Mouse (Mus musculus): ENCODE results near the gene Stim1. TPM values are rescaled to one million over a fixed set of nuclear protein-coding genes. Genes with fewer than 3 reads are reported as not detected.

The Stim1 gene
- polyA plus RNA-seq, 1 experiment from 2014 or later, result 17.9 TPM

DNA sequence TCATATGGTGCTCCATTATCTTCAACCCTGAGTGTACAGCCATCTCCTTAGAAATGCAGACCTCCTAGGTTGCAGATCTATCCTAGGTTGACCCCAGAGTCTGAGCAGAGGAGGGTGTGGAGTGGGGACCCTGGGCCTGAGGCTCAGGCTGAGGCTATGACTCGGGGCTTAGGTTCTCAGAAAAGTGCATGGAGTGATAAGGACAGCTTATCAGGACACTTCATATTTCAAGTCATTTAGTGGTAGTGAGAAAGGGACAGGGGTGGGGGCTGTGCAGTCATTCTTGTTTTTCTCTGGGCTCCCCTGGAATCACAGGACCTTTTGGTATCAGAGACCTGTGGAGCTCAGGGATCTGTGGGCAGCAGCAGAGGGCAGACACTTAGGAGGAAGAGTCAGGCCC lies 218.5 kb downstream of the Stim1 start:
- TF ChIP-seq CTCF (IDR thresholded peaks at IDR 0.05; ENCODE audit: low read depth) (no peak), EP300 (IDR thresholded peaks at IDR 0.05; ENCODE audit: low read depth) (no peak)
- Histone ChIP-seq H3K4me1 (ENCODE audit: insufficient read depth) (0 out of 2 replicates have a peak, but pooled peaks cover 5% of the 10 kb centered on the region), H3K27ac (ENCODE audit: low read depth) (no peak overlapping the region), H3K4me3 (ENCODE audit: low read depth, low read length) (no peak overlapping the region), H3K9me3 (ENCODE audit: low read length) (no peaks in the 10 kb centered on the region), H3K36me3 (replicated peaks; ENCODE audit: insufficient read depth, low read length) (no peaks in the 10 kb centered on the region), H3K4me2 (ENCODE audit: low read depth, low read length) (no peak overlapping the region), H3K9ac (replicated peaks) (no peak overlapping the region), H3K27me3 (ENCODE audit: insufficient read depth, low read length) (no peaks in the 10 kb centered on the region)
- no peak for ATAC-seq
- 44% methylated on average over 1 of the region's 1 CpGs for WGBS (ENCODE audit: insufficient replicate concordance)
- no peak for DNase-seq

Other genes with a start within 250 kb of the Stim1 start
- 37.7 and 40.6 TPM in 2 replicates for gene Il18bp, start 249.1 kb upstream of the Stim1 start, polyA plus RNA-seq (2015; fragmentation: Nextera tagmentation; extraction: Ambion mirVana)
- 8.1 and 10.0 TPM in 2 replicates for gene Rnf121, start 202.3 kb upstream of the Stim1 start, polyA plus RNA-seq (2015; fragmentation: Nextera tagmentation; extraction: Ambion mirVana)
- 4.5 and 5.8 TPM in 2 replicates for gene Xndc1, start 202.3 kb upstream of the Stim1 start, polyA plus RNA-seq (2015; fragmentation: Nextera tagmentation; extraction: Ambion mirVana)
- gene Xntrpc, start 202.1 kb upstream of the Stim1 start, polyA plus RNA-seq (2015; fragmentation: Nextera tagmentation; extraction: Ambion mirVana), result 0.15 and 0.20 TPM in 2 replicates
- gene Trpc2, start 184.7 kb upstream of the Stim1 start, polyA plus RNA-seq (2015; fragmentation: Nextera tagmentation; extraction: Ambion mirVana), result not detected in 2 replicates
- gene Art1, start 166.1 kb upstream of the Stim1 start, polyA plus RNA-seq (2015; fragmentation: Nextera tagmentation; extraction: Ambion mirVana), result 0.22 and 4.0 TPM in 2 replicates
- gene Art5, start 158.3 kb upstream of the Stim1 start, polyA plus RNA-seq (2015; fragmentation: Nextera tagmentation; extraction: Ambion mirVana), result 0.13 and 0.30 TPM in 2 replicates
- not detected in 2 replicates for gene Chrna10, start 151.0 kb upstream of the Stim1 start, polyA plus RNA-seq (2015; fragmentation: Nextera tagmentation; extraction: Ambion mirVana)
- gene Nup98, start 57.6 kb upstream of the Stim1 start, polyA plus RNA-seq (2015; fragmentation: Nextera tagmentation; extraction: Ambion mirVana), result 7.0 and 8.6 TPM in 2 replicates
- gene Pgap2, start 57.6 kb upstream of the Stim1 start, polyA plus RNA-seq (2015; fragmentation: Nextera tagmentation; extraction: Ambion mirVana), result 27.2 and 28.7 TPM in 2 replicates
- gene Rhog, start 11.8 kb upstream of the Stim1 start, polyA plus RNA-seq (2015; fragmentation: Nextera tagmentation; extraction: Ambion mirVana), result 52.3 and 54.5 TPM in 2 replicates
- gene Rrm1, start 173.9 kb downstream of the Stim1 start, polyA plus RNA-seq (2015; fragmentation: Nextera tagmentation; extraction: Ambion mirVana), result 55.9 and 66.4 TPM in 2 replicates
- gene Olfr543, start 213.9 kb downstream of the Stim1 start, polyA plus RNA-seq (2015; fragmentation: Nextera tagmentation; extraction: Ambion mirVana), result 0.12 and 0.19 TPM in 2 replicates
- gene Olfr544, start 220.5 kb downstream of the Stim1 start, polyA plus RNA-seq (2015; fragmentation: Nextera tagmentation; extraction: Ambion mirVana), result 0.04 and 0.06 TPM in 2 replicates
- not detected in 2 replicates for gene Olfr545, start 231.8 kb downstream of the Stim1 start, polyA plus RNA-seq (2015; fragmentation: Nextera tagmentation; extraction: Ambion mirVana)

All from liver, postnatal 0 days (tissue).